Mouse (Mus musculus) cerebellum, postnatal 10 days (tissue): ENCODE measurements around the gene Elmo1.

Source experiments
- DNase-seq, 2 experiments: peaks; one replicate each; pipeline ENCODE4 v3.0.0; 2021; ENCODE audit warnings: mixed read lengths in 2 of 2

Elmo1 gene

GRCm38 (mm10) chr13:20163339-20163954 lies 73.1 kb downstream of the Elmo1 start:
- DNase-seq = no peak

- no peak for DNase-seq
Observed at GRCm38 (mm10) chr13:20164837-20165236, 74.4 kb downstream of the Elmo1 start.

- no peak for DNase-seq
Observed at GRCm38 (mm10) chr13:20173987-20174654, 83.7 kb downstream of the Elmo1 start.

- DNase-seq = no peak
Observed at GRCm38 (mm10) chr13:20174655-20175280, 84.4 kb downstream of the Elmo1 start.

GRCm38 (mm10) chr13:20180738-20181137 lies 90.3 kb downstream of the Elmo1 start:
- no peak for DNase-seq

- DNase-seq = no peak
Observed at GRCm38 (mm10) chr13:20181321-20181720, 90.9 kb downstream of the Elmo1 start.

GRCm38 (mm10) chr13:20182239-20182825 lies 91.9 kb downstream of the Elmo1 start:
- peak; percentile 17 to 49 for DNase-seq

- DNase-seq = peak; percentile 72 to 74
Observed at GRCm38 (mm10) chr13:20183512-20184238, 93.3 kb downstream of the Elmo1 start.

- peak in 1 of 2 experiments; percentile 22 for DNase-seq
Observed at GRCm38 (mm10) chr13:20184239-20185033, 94.0 kb downstream of the Elmo1 start.

- no peak for DNase-seq
Observed at GRCm38 (mm10) chr13:20185034-20185846, 94.8 kb downstream of the Elmo1 start.

- no peak for DNase-seq
Observed at GRCm38 (mm10) chr13:20185847-20186213, 95.4 kb downstream of the Elmo1 start.

- no peak for DNase-seq
Observed at GRCm38 (mm10) chr13:20187647-20188046, 97.3 kb downstream of the Elmo1 start.

GRCm38 (mm10) chr13:20192009-20192584 lies 101.7 kb downstream of the Elmo1 start:
- DNase-seq = peak; percentile 15 to 24

- peak in 1 of 2 experiments; percentile 12 for DNase-seq
Observed at GRCm38 (mm10) chr13:20200582-20200981, 110.2 kb downstream of the Elmo1 start.

- no peak for DNase-seq
Observed at GRCm38 (mm10) chr13:20202617-20203016, 112.2 kb downstream of the Elmo1 start.

- no peak for DNase-seq
Observed at GRCm38 (mm10) chr13:20204165-20204564, 113.8 kb downstream of the Elmo1 start.

GRCm38 (mm10) chr13:20205007-20205745 lies 114.8 kb downstream of the Elmo1 start:
- DNase-seq = peak in 1 of 2 experiments; percentile 10

GRCm38 (mm10) chr13:20205746-20206145 lies 115.3 kb downstream of the Elmo1 start:
- DNase-seq = no peak

- DNase-seq = peak in 1 of 2 experiments; percentile 18
Observed at GRCm38 (mm10) chr13:20207126-20207525, 116.7 kb downstream of the Elmo1 start.
